Mouse (Mus musculus) central nervous system, embryonic 18 days (tissue): ENCODE results near the gene Nme4. TPM values are rescaled to one million over a fixed set of nuclear protein-coding genes. Genes with fewer than 3 reads are reported as not detected.

Experiments used
- polyA plus RNA-seq: library from polyadenylated mRNA; depleted of rRNA; stranded (reverse); fragments of >200 nt; gene quantifications from 2 replicates; pipeline ENCODE4 v1.2.3, GENCODE M21; 2012; rRNA removed

Gene Nme4
- 24.6 and 25.0 TPM in 2 replicates for polyA plus RNA-seq

GRCm38 (mm10) chr17:26095121-26095740, at the start of gene Nme4:
TSS of gene Nme4 (minus strand) at chr17:26095602.

GRCm38 (mm10) chr17:26138239-26138836, 42.9 kb upstream of the Nme4 start, which contains the start of gene Axin1:
TSS of gene Axin1 (plus strand) at chr17:26138688.

GRCm38 (mm10) chr17:26123267-26123684, 27.9 kb upstream of the Nme4 start, which contains the start of gene Mrpl28:
TSS of gene Mrpl28 (plus strand) at chr17:26123500.

GRCm38 (mm10) chr17:26113181-26113948, 18.0 kb upstream of the Nme4 start, which contains the start of gene Tmem8:
TSS of gene Tmem8 (plus strand) at chr17:26113299.

GRCm38 (mm10) chr17:26089905-26090632, 5.3 kb downstream of the Nme4 start, which contains the start of gene Decr2:
TSS of gene Decr2 (minus strand) at chr17:26090337.

GRCm38 (mm10) chr17:26068831-26069739, 26.3 kb downstream of the Nme4 start, which contains the start of gene Rab11fip3:
TSS of gene Rab11fip3 (minus strand) at chr17:26069555.

Other genes starting within 250 kb of the Nme4 start
- 46.9 and 49.8 TPM in 2 replicates for gene Wdr90, start 234.1 kb downstream of the Nme4 start, polyA plus RNA-seq
- 20.1 and 21.8 TPM in 2 replicates for gene Mcrip2, start 226.8 kb downstream of the Nme4 start, polyA plus RNA-seq
- 67.4 and 73.2 TPM in 2 replicates for gene Mettl26, start 220.5 kb downstream of the Nme4 start, polyA plus RNA-seq
- 0.39 and 0.40 TPM in 2 replicates for gene Wfikkn1, start 214.7 kb downstream of the Nme4 start, polyA plus RNA-seq
- 88.6 and 89.3 TPM in 2 replicates for gene Rab40c, start 175.9 kb downstream of the Nme4 start, polyA plus RNA-seq
- 107 and 111 TPM in 2 replicates for gene Pigq, start 150.7 kb downstream of the Nme4 start, polyA plus RNA-seq
- 0.29 and 0.44 TPM in 2 replicates for gene Nhlrc4, start 150.6 kb downstream of the Nme4 start, polyA plus RNA-seq
- 0.62 and 1.1 TPM in 2 replicates for gene A930017K11Rik, start 143.0 kb downstream of the Nme4 start, polyA plus RNA-seq
- 38.4 and 38.8 TPM in 2 replicates for gene Capn15, start 109.8 kb downstream of the Nme4 start, polyA plus RNA-seq
- gene Rab11fip3, start 26.0 kb downstream of the Nme4 start, polyA plus RNA-seq = 58.8 and 66.0 TPM in 2 replicates
- 34.1 and 34.8 TPM in 2 replicates for gene Decr2, start 5.3 kb downstream of the Nme4 start, polyA plus RNA-seq
- 9.5 and 10.5 TPM in 2 replicates for gene Tmem8, start 17.7 kb upstream of the Nme4 start, polyA plus RNA-seq
- 100 and 106 TPM in 2 replicates for gene Mrpl28, start 27.9 kb upstream of the Nme4 start, polyA plus RNA-seq
- 24.1 and 24.8 TPM in 2 replicates for gene Axin1, start 43.1 kb upstream of the Nme4 start, polyA plus RNA-seq
- 0.05 and 0.06 TPM in 2 replicates for gene Pdia2, start 103.5 kb upstream of the Nme4 start, polyA plus RNA-seq
- gene Rgs11, start 107.3 kb upstream of the Nme4 start, polyA plus RNA-seq = 25.8 and 30.9 TPM in 2 replicates
- gene Arhgdig, start 112.2 kb upstream of the Nme4 start, polyA plus RNA-seq = 133 and 144 TPM in 2 replicates
- gene Fam234a, start 148.6 kb upstream of the Nme4 start, polyA plus RNA-seq = 25.7 and 26.1 TPM in 2 replicates
- gene Luc7l, start 157.3 kb upstream of the Nme4 start, polyA plus RNA-seq = 111 and 112 TPM in 2 replicates